Mouse (Mus musculus): ENCODE results near the gene Podxl. TPM values are rescaled to one million over a fixed set of nuclear protein-coding genes. Genes with fewer than 3 reads are reported as not detected.

The Podxl gene
- not detected in 2 replicates for polyA plus RNA-seq (2012; ENCODE audit: insufficient read depth, insufficient read length, low replicate concordance, missing spikeins)

DNA sequence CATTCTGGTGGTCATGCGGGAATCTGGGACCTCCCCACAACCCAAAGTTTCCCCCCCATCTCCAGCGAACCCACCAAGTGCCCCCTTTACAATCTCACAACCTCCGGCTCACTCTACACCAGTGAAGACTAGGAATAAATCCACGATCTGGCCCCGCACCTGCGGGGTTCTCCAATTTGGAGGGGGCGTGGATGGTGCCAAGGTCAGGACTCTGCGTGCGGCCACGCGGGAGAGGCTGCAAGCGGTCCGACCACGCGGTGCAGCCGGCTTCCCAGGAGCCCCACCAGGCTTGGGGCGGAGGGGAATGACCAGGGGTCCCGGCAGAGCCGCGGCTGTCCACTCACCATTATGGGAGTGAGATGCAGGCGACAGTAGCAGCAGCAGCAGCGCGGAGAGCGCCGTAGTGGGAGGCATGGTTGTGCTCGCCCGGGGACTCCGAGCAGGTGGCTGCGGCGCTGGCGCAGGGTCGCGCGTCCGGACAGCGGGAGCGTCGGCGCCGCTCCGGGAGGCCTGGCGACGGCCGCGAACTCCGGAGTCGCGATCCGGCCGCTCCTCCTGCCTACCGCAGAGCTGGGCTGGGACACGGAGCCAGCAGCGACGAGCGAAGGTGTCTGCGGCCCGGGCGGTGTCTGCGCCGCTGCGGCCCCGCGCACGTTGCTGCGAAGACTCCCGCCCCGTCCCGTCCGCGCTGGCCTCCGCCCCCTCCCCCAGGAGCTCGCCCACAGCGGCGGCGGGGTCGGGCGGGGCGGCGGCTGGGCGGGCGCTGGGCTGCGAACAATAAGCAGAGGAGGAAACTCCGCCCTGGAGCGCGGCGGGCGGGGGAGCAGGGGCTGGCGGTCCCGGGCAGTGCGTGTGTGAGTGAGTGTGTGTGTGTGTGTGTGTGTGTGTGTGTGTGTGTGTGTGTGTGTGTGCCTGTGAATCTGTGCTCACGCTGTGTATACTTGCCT lies at the start of gene Podxl:
Gene Podxl (minus strand): TSS at position 747 of the 947 bp plus-strand sequence.
- H3K4me3 ChIP-seq (ENCODE audit: insufficient read depth, low read depth, low read length): peak within 1 kb of the TSS; percentile 51
- no peak within 1 kb of the TSS for H3K27ac ChIP-seq (ENCODE audit: insufficient read depth, low read depth, low read length)
- peaks cover 24% of the 10 kb centered on the region for H3K4me1 ChIP-seq (ENCODE audit: control insufficient read depth, insufficient read depth, low read length)
- WGBS: under 1% methylated on average over 88 of the region's 91 CpGs
- no peak for TF ChIP-seq POLR2A (IDR thresholded peaks at IDR 0.05; ENCODE audit: insufficient read depth, low read depth, low read length)
- no peak for TF ChIP-seq CTCF (IDR thresholded peaks at IDR 0.05; ENCODE audit: insufficient read depth, low read depth, low read length)

DNA sequence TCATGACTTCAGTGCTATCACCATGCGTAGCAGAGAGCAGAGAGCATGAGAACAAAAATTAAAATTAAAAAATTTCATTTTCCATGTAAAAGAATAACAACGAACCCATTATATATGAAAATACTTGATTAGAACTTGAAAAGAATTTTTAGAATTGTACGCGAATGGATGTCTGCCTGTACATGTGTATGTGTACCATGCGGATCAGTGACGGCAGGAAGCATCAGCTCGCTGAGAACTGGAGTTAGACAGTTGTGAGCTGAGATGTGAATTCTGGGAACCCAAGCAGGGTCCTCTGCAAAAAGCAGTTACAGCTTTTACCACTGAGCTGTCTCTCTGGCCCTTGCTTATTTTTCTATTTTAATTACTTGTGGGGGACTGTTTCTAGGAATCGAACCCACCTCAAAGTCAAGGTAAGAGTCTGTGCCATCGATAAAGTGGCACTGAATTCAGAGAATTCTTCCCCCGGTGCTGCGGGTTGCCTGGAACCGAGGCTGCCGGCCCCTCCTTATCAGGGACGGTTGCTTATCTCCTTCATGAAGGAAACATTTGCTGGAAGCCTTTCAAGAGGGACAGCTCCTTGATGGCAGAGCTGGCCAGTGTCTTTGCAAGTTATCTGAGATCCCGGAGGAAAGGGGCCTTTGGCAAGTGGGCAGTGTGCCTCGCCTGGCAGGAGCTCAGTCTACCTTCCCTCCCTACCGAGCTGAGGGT lies 48.9 kb upstream of the Podxl start:
- WGBS: 93% methylated on average over 17 of the region's 17 CpGs
- TF ChIP-seq CTCF (IDR thresholded peaks at IDR 0.05; ENCODE audit: insufficient read depth, low read depth, low read length): no peak
- TF ChIP-seq POLR2A (IDR thresholded peaks at IDR 0.05; ENCODE audit: insufficient read depth, low read depth, low read length): no peak
- no peaks in the 10 kb centered on the region for H3K4me1 ChIP-seq (ENCODE audit: control insufficient read depth, insufficient read depth, low read length)
- H3K4me3 ChIP-seq (ENCODE audit: insufficient read depth, low read depth, low read length): no peak overlapping the region
- H3K27ac ChIP-seq (ENCODE audit: insufficient read depth, low read depth, low read length): no peak overlapping the region

DNA sequence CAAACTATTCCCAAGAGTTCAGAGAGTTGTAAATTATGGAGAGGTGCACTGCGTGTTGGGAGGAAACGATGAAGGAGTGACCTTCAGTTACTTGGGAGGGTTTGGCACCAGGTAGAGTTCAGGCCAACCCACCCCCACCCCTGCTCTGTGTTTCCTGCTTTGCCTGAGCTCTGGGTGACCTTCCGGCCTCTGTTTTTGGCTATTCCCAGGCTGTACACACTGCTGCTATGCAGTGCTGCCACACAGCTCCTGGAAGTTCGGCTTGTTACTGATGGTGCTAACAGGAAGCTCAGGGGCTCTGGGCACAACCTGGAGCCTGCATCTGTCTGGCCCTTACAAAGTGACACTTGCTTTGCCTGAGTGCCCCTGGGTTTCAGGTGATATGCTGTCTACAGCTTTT lies 42.6 kb upstream of the Podxl start:
- Histone ChIP-seq H3K4me3 (ENCODE audit: insufficient read depth, low read depth, low read length) (no peak overlapping the region), H3K27ac (ENCODE audit: insufficient read depth, low read depth, low read length) (no peak overlapping the region), H3K4me1 (ENCODE audit: control insufficient read depth, insufficient read depth, low read length) (no peaks in the 10 kb centered on the region)
- TF ChIP-seq POLR2A (IDR thresholded peaks at IDR 0.05; ENCODE audit: insufficient read depth, low read depth, low read length): no peak
- TF ChIP-seq CTCF (IDR thresholded peaks at IDR 0.05; ENCODE audit: insufficient read depth, low read depth, low read length): no peak
- 92% methylated on average over 4 of the region's 4 CpGs for WGBS

DNA sequence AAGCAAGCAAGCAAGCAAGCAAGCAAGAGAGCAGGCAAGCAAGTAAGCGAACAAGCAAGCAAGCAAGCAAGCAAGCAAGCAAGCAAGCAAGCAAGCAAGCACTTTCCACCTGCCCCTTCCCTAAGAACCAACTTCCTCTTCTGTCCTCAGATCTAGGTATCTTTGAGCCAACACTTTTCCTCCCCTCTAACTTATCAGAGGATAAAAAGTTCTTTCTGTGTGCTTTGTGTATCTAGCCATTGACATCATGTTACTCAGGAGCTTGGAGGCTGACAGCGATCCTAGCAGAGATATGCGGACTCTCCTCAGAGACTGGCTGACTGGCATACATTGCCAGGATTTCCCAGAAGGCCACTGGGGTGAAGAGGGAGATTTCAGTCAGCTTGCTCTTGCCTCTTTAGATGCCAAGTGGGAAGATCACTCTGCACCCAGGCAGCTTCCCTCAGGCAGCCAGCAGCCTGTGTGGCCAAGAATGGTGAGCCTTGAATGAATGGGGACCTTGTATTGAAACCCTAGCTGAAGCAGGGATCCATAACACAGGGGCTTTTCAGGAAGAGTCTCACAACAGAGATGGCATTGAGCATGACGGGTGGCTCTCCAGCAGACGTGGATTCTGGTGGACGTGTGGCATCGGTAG lies 41.0 kb upstream of the Podxl start:
- TF ChIP-seq CTCF (IDR thresholded peaks at IDR 0.05; ENCODE audit: insufficient read depth, low read depth, low read length) (no peak), POLR2A (IDR thresholded peaks at IDR 0.05; ENCODE audit: insufficient read depth, low read depth, low read length) (no peak)
- no peaks in the 10 kb centered on the region for H3K4me1 ChIP-seq (ENCODE audit: control insufficient read depth, insufficient read depth, low read length)
- no peak overlapping the region for H3K4me3 ChIP-seq (ENCODE audit: insufficient read depth, low read depth, low read length)
- no peak overlapping the region for H3K27ac ChIP-seq (ENCODE audit: insufficient read depth, low read depth, low read length)
- WGBS: 69% methylated on average over 7 of the region's 7 CpGs

DNA sequence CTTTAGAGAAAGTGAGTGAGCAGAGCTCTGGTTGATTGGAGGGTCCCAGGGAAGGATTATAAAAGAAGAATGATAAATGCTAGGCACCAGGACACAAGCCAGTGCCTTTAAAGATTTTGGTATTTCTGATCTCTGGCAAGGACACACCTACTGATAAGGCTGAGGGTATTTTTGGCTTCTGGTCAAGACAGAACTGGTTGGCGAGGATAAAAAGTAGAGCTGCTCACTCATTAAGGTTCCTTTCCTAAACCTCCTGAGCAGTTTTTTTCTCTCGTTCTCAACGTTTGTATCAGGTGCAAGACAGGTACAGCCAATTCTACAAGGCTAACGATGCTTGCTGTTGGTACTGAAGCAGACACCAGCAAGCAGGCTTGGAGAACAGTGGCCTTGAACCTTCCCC lies 38.7 kb upstream of the Podxl start:
- no peaks in the 10 kb centered on the region for H3K4me1 ChIP-seq (ENCODE audit: control insufficient read depth, insufficient read depth, low read length)
- H3K4me3 ChIP-seq (ENCODE audit: insufficient read depth, low read depth, low read length): no peak overlapping the region
- TF ChIP-seq CTCF (IDR thresholded peaks at IDR 0.05; ENCODE audit: insufficient read depth, low read depth, low read length) (no peak), POLR2A (IDR thresholded peaks at IDR 0.05; ENCODE audit: insufficient read depth, low read depth, low read length) (no peak)
- no peak overlapping the region for H3K27ac ChIP-seq (ENCODE audit: insufficient read depth, low read depth, low read length)
- WGBS: 92% methylated on average over 4 of the region's 4 CpGs

DNA sequence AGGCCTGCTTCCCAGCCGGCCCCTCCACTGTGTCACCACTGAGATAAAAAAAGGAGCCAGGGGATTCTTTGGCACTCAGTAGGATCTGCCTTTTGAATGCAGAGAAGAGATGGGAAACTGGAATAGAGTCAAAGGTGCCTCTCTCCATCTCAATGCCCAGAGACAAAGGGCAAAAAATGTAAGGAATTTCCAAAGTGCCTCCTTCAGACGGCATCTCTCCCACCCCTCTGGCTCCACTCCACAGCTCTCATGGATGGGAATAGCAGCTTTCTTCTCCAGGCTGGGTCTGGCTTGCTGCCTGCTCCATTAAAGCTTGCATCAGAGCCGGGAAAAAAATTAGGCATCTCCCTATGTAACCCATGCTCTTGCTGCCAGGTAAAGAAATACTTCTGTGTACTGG lies 37.4 kb upstream of the Podxl start:
- TF ChIP-seq POLR2A (IDR thresholded peaks at IDR 0.05; ENCODE audit: insufficient read depth, low read depth, low read length): no peak
- no peak for TF ChIP-seq CTCF (IDR thresholded peaks at IDR 0.05; ENCODE audit: insufficient read depth, low read depth, low read length)
- peaks cover 10% of the 10 kb centered on the region for H3K4me1 ChIP-seq (ENCODE audit: control insufficient read depth, insufficient read depth, low read length)
- H3K27ac ChIP-seq (ENCODE audit: insufficient read depth, low read depth, low read length): no peak overlapping the region; the same call in 1 of the 2 replicates
- WGBS: 48% methylated on average over 3 of the region's 3 CpGs
- H3K4me3 ChIP-seq (ENCODE audit: insufficient read depth, low read depth, low read length): no peak overlapping the region

DNA sequence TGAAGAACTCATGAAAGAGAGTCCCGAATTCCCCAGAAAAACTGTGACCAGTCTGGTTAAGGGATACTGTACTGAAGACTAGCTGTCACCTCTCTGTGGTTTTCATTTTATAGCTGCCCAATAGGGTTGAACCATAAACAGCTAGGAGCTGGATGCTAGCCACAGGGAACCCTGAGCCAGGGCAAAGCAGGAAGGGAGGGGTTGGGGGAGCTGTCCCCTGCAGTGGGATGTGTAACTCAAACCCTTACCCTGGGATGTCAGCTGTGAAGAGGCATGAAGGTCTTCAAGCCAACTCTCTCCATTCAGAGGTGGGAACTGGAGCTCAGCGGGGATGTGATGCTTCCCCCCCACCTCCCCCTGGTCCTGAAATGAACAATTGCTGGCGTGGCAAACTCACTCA lies 36.1 kb upstream of the Podxl start:
- 77% methylated on average over 3 of the region's 3 CpGs for WGBS
- Histone ChIP-seq H3K4me1 (ENCODE audit: control insufficient read depth, insufficient read depth, low read length) (peaks cover 10% of the 10 kb centered on the region), H3K4me3 (ENCODE audit: insufficient read depth, low read depth, low read length) (no peak overlapping the region), H3K27ac (ENCODE audit: insufficient read depth, low read depth, low read length) (no peak overlapping the region)
- TF ChIP-seq CTCF (IDR thresholded peaks at IDR 0.05; ENCODE audit: insufficient read depth, low read depth, low read length): no peak
- no peak for TF ChIP-seq POLR2A (IDR thresholded peaks at IDR 0.05; ENCODE audit: insufficient read depth, low read depth, low read length)

DNA sequence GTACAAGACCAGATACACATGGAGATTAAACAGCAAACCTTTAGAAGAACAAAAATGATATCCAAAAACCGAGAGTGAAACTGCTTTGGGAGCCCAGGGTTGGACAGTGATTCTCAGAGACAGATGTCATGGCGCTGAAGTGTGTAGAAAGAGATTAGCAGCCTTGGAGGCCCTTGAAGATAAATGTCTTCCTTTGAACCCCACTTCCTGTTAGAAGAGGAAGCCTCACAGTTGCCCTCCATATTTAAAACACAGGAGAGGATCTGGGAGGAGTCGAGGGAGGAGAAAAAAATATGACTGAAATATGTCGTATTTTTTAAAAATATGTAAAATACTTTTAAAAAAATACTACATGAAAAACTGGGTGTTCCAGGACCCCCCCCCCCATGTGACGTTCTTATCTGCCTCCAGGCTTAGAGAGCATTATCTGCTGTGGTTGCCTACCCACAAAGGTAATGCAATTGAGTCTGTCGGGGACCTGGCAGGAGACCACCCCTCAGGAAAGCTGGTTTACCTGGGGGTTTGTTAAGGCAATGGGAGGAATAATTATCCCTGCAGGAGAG lies 34.6 kb upstream of the Podxl start:
- TF ChIP-seq POLR2A (IDR thresholded peaks at IDR 0.05; ENCODE audit: insufficient read depth, low read depth, low read length): no peak
- no peak for TF ChIP-seq CTCF (IDR thresholded peaks at IDR 0.05; ENCODE audit: insufficient read depth, low read depth, low read length)
- Histone ChIP-seq H3K27ac (ENCODE audit: insufficient read depth, low read depth, low read length) (no peak overlapping the region), H3K4me1 (ENCODE audit: control insufficient read depth, insufficient read depth, low read length) (peaks cover 10% of the 10 kb centered on the region), H3K4me3 (ENCODE audit: insufficient read depth, low read depth, low read length) (no peak overlapping the region)
- WGBS: 86% methylated on average over 6 of the region's 6 CpGs
